Mouse (Mus musculus) MEL (cell line): ENCODE results near the gene Kifc5b. TPM values are rescaled to one million over a fixed set of nuclear protein-coding genes. Genes with fewer than 3 reads are reported as not detected.

ENCODE experiments used
- DNase-seq: peaks from one replicate; pipeline ENCODE4 v3.0.0; 2011; ENCODE audit warnings: low read depth, low spot score
- H3K27ac ChIP-seq: 2 replicates; pipeline ENCODE4 v1.5.1; 2012; ENCODE audit warnings: low read depth, mild to moderate bottlenecking, control low read depth, low read length, moderate library complexity; ENCODE audit not compliant: control insufficient read depth
- H3K27me3 ChIP-seq, 2 experiments: fragments of 150-350 bp in 1 of 2; sonication (generic) in 1 of 2; 2 replicates each; pipeline ENCODE4 v1.6.1; 2012; ENCODE audit warnings: low read length in 2 of 2, mild to moderate bottlenecking in 2 of 2, improper control_type of control experiment in 1 of 2, moderate library complexity in 1 of 2; ENCODE audit not compliant: insufficient read depth in 2 of 2, control insufficient read depth in 1 of 2
- H3K36me3 ChIP-seq, 2 experiments: 2 replicates each; pipeline ENCODE4 v1.6.1; 2012 to 2014; ENCODE audit warnings: low read length in 2 of 2, improper control_type of control experiment in 1 of 2, inconsistent platforms in 1 of 2, mild to moderate bottlenecking in 1 of 2; ENCODE audit not compliant: insufficient read depth in 2 of 2, control insufficient read depth in 1 of 2
- H3K4me1 ChIP-seq, 2 experiments: fragments of 150-350 bp in 1 of 2; sonication (generic) in 1 of 2; 2 replicates each; pipeline ENCODE4 v1.6.1; 2012; ENCODE audit warnings: low read length in 2 of 2, improper control_type of control experiment in 1 of 2, mild to moderate bottlenecking in 1 of 2; ENCODE audit not compliant: insufficient read depth in 2 of 2, control insufficient read depth in 1 of 2
- H3K4me3 ChIP-seq, 2 experiments: fragments of 150-350 bp in 1 of 2; sonication (generic) in 1 of 2; 2 replicates each; pipeline ENCODE4 v1.5.1; 2012; ENCODE audit warnings: low read depth in 2 of 2, low read length in 2 of 2, mild to moderate bottlenecking in 2 of 2, moderate library complexity in 2 of 2, control low read depth in 1 of 2, improper control_type of control experiment in 1 of 2; ENCODE audit not compliant: control insufficient read depth in 1 of 2, insufficient read depth in 1 of 2
- H3K79me2 ChIP-seq: 2 replicates; pipeline ENCODE4 v1.6.1; 2012; ENCODE audit warnings: mild to moderate bottlenecking, low read length, moderate library complexity; ENCODE audit not compliant: control insufficient read depth, poor library complexity, insufficient read depth
- H3K9ac ChIP-seq: 2 replicates; pipeline ENCODE4 v1.6.1; 2012; ENCODE audit warnings: low read depth, mild to moderate bottlenecking, control low read depth, low read length, moderate library complexity; ENCODE audit not compliant: control insufficient read depth, poor library complexity, severe bottlenecking
- H3K9me3 ChIP-seq: fragments of 150-350 bp; sonication (generic); replicated peaks from 2 replicates; pipeline ENCODE4 v1.6.1; 2012; ENCODE audit warnings: mild to moderate bottlenecking, low read length, improper control_type of control experiment, moderate library complexity; ENCODE audit not compliant: insufficient read depth
- CTCF ChIP-seq, 3 experiments: IDR thresholded peaks in 2 of 3; conservative IDR thresholded peaks in 1 of 3; 2 replicates each; pipeline ENCODE4 v1.5.1; 2011 to 2012; ENCODE audit warnings: low read length in 3 of 3, low read depth in 2 of 3, mild to moderate bottlenecking in 2 of 3, improper control_type of control experiment in 1 of 3, inconsistent platforms in 1 of 3, mixed read lengths in 1 of 3, moderate library complexity in 1 of 3; ENCODE audit not compliant: control insufficient read depth in 1 of 3, insufficient read depth in 1 of 3, poor library complexity in 1 of 3, severe bottlenecking in 1 of 3
- E2F4 ChIP-seq: IDR thresholded peaks from 2 replicates; pipeline ENCODE4 v1.6.1; 2011; ENCODE audit warnings: low read depth, low read length, improper control_type of control experiment, borderline replicate concordance
- ELF1 ChIP-seq: IDR thresholded peaks from 2 replicates; pipeline ENCODE4 v1.6.1; 2014; ENCODE audit warnings: low read depth, mild to moderate bottlenecking, inconsistent platforms, low read length, improper control_type of control experiment, moderate library complexity
- EP300 ChIP-seq, 2 experiments: IDR thresholded peaks; 2 replicates each; pipeline ENCODE4 v1.6.1; 2011; ENCODE audit warnings: improper control_type of control experiment in 2 of 2, low read length in 2 of 2, low read depth in 1 of 2, mild to moderate bottlenecking in 1 of 2
- ETS1 ChIP-seq: IDR thresholded peaks from 2 replicates; pipeline ENCODE4 v1.6.1; 2012; ENCODE audit warnings: low read depth, mild to moderate bottlenecking, inconsistent platforms, low read length, improper control_type of control experiment, moderate library complexity
- HCFC1 ChIP-seq: IDR thresholded peaks from 2 replicates; pipeline ENCODE4 v1.6.1; 2012; ENCODE audit warnings: low read depth, mild to moderate bottlenecking, inconsistent platforms, low read length, improper control_type of control experiment, moderate library complexity
- JUND ChIP-seq: IDR thresholded peaks from 2 replicates; pipeline ENCODE4 v1.6.1; 2011; ENCODE audit warnings: low read depth, mild to moderate bottlenecking, improper control_type of control experiment, low read length
- KAT2A ChIP-seq: conservative IDR thresholded peaks from 2 replicates; pipeline ENCODE4 v1.6.1; 2012; ENCODE audit warnings: low read depth, low read length, improper control_type of control experiment, inconsistent platforms
- MAFK ChIP-seq: IDR thresholded peaks from 2 replicates; pipeline ENCODE4 v1.6.1; 2011; ENCODE audit warnings: low read depth, mild to moderate bottlenecking, low read length, improper control_type of control experiment, borderline replicate concordance
- MAZ ChIP-seq: IDR thresholded peaks from 2 replicates; pipeline ENCODE4 v1.6.1; 2012; ENCODE audit warnings: low read depth, mild to moderate bottlenecking, inconsistent platforms, low read length, improper control_type of control experiment
- MEF2A ChIP-seq: IDR thresholded peaks from 2 replicates; pipeline ENCODE4 v1.6.1; 2014; ENCODE audit warnings: low read depth, mild to moderate bottlenecking, inconsistent platforms, low read length, improper control_type of control experiment; ENCODE audit not compliant: poor library complexity, insufficient replicate concordance, severe bottlenecking; ENCODE audit errors: extremely low read depth
- MXI1 ChIP-seq: IDR thresholded peaks from 2 replicates; pipeline ENCODE4 v1.6.1; 2011; ENCODE audit warnings: mild to moderate bottlenecking, low read depth, low read length, improper control_type of control experiment
- NELFE ChIP-seq: IDR thresholded peaks from 2 replicates; pipeline ENCODE4 v1.6.1; 2011; ENCODE audit warnings: low read depth, low read length, improper control_type of control experiment
- NRF1 ChIP-seq: IDR thresholded peaks from 2 replicates; pipeline ENCODE4 v1.6.1; 2014; ENCODE audit warnings: low read depth, mild to moderate bottlenecking, inconsistent platforms, low read length, improper control_type of control experiment, moderate library complexity; ENCODE audit not compliant: poor library complexity, insufficient read depth, severe bottlenecking
- POLR2A ChIP-seq, 2 experiments: IDR thresholded peaks; 2 replicates each; pipeline ENCODE4 v1.6.1; 2011 to 2012; ENCODE audit warnings: low read length in 2 of 2, mild to moderate bottlenecking in 2 of 2, control low read depth in 1 of 2, improper control_type of control experiment in 1 of 2, low read depth in 1 of 2, moderate library complexity in 1 of 2; ENCODE audit not compliant: control insufficient read depth in 1 of 2, insufficient read depth in 1 of 2, poor library complexity in 1 of 2
- POLR2AphosphoS2 ChIP-seq: IDR thresholded peaks from 2 replicates; pipeline ENCODE4 v1.6.1; 2011; ENCODE audit warnings: low read length, improper control_type of control experiment
- RCOR1 ChIP-seq: IDR thresholded peaks from 2 replicates; pipeline ENCODE4 v1.6.1; 2012; ENCODE audit warnings: low read depth, mild to moderate bottlenecking, inconsistent platforms, low read length, improper control_type of control experiment
- SIN3A ChIP-seq: IDR thresholded peaks from 2 replicates; pipeline ENCODE4 v1.6.1; 2012; ENCODE audit warnings: low read length, improper control_type of control experiment, inconsistent platforms
- TAL1 ChIP-seq: IDR thresholded peaks from 2 replicates; pipeline ENCODE4 v1.6.1; 2012; ENCODE audit warnings: mild to moderate bottlenecking, inconsistent platforms, low read length, moderate library complexity, mixed read lengths
- TBP ChIP-seq: IDR thresholded peaks from 2 replicates; pipeline ENCODE4 v1.8.0; 2011; ENCODE audit warnings: low read depth, low read length, improper control_type of control experiment
- TCF12 ChIP-seq: IDR thresholded peaks from 2 replicates; pipeline ENCODE4 v1.6.1; 2014; ENCODE audit warnings: low read depth, mild to moderate bottlenecking, inconsistent platforms, low read length, improper control_type of control experiment, moderate library complexity
- ZC3H11A ChIP-seq: IDR thresholded peaks from 2 replicates; pipeline ENCODE4 v1.6.1; 2012; ENCODE audit warnings: low read depth, mild to moderate bottlenecking, inconsistent platforms, low read length, improper control_type of control experiment
- ZMIZ1 ChIP-seq: IDR thresholded peaks from 2 replicates; pipeline ENCODE4 v1.6.1; 2012; ENCODE audit warnings: low read depth, mild to moderate bottlenecking, inconsistent platforms, low read length, improper control_type of control experiment, moderate library complexity
- polyA plus RNA-seq, 2 experiments: library from polyadenylated mRNA; stranded (reverse) in 1 of 2; unstranded in 1 of 2; fragments of >175 nt in 1 of 2; fragments of >200 nt in 1 of 2; gene quantifications; 2 replicates each; pipeline versions ENCODE4 v1.2.1 to v1.2.4; 2012; ENCODE audit warnings: low replicate concordance in 2 of 2, low read depth in 1 of 2; ENCODE audit not compliant: insufficient read length in 2 of 2, insufficient read depth in 1 of 2, missing spikeins in 1 of 2
- total RNA-seq: library from RNA; depleted of rRNA; stranded (reverse); fragments of 300-350 nt; gene quantifications from 2 replicates; pipeline ENCODE4 v1.2.3, GENCODE M21; 2012

Gene Kifc5b
- total and polyA plus RNA-seq, 3 experiments: 10.6 to 111 (median 45.4) TPM

DNA sequence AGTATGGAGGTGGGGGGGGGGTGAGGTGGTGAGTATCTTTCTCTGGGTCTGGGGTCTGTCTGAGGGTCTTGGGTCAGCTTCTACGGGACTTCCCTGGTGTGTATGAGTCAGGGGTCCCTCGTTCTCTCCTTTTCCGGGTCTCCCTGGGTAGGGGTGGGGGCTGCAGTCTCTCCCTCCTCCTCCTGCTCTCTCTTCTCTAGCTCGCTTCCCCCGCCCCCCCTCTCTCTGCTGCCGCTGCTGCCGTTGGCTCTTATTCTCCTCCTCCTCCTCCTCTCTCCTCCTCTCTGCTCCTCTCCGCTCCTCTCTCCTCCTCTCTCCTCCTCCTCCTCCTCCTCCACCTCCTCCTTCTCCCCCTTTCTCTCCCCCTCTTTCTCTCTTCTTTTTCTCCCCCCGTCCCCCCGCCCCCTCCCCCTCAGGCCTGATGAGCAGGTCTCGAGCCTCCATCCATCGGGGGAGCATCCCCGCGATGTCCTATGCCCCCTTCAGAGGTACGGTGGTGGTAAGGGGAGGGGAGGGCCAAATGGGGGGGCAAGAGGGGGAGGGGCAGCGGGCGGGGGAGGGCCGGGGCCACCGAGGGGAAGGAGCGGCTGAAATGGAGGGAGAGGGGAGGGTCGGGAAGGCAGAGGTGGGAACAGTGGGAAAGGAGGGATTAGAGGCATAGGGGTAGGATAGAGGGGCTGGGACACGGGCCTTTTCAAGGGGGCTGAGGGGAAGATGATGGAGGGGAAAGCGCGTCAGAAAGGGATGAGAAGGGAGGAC is 24.3 kb downstream of the Kifc5b start, which contains the start of gene Syngap1:
Gene Syngap1 (plus strand): TSS at position 223 of the 759 bp plus-strand sequence.
- peaks cover 2 to 14% of the 10 kb centered on the region in 2 experiments; a peak in 3 of 4 replicates for H3K4me1 ChIP-seq
- DNase-seq: peak; percentile 83
- peaks cover 28% of the 10 kb centered on the region for H3K79me2 ChIP-seq
- TF ChIP-seq TAL1: no peak
- TF ChIP-seq ZMIZ1: no peak
- 0 out of 2 replicates have a peak, but pooled peaks have one; percentile 11 for TF ChIP-seq ELF1
- no peak for TF ChIP-seq HCFC1
- TF ChIP-seq JUND: no peak
- no peak for TF ChIP-seq MEF2A
- peak in 1 of 2 experiments; percentile 23; a peak in 1 of 4 replicates for TF ChIP-seq EP300 (IDR thresholded peaks at IDR 0.05; ENCODE audit: low read depth in 1 of 2, low read length in 2 of 2)
- peak; percentile 40; the same call in 1 of the 2 replicates for TF ChIP-seq SIN3A
- TF ChIP-seq NELFE: no peak
- TF ChIP-seq KAT2A: no peak
- no peak for TF ChIP-seq RCOR1
- no peak for TF ChIP-seq CTCF (IDR thresholded peaks at IDR 0.05 in 2 of 3, conservative IDR thresholded peaks at IDR 0.05 in 1 of 3; ENCODE audit: control insufficient read depth in 1 of 3, insufficient read depth in 1 of 3, low read depth in 2 of 3, low read length in 3 of 3, poor library complexity in 1 of 3, severe bottlenecking in 1 of 3)
- no peak for TF ChIP-seq NRF1
- peak; percentile 73 for TF ChIP-seq MXI1
- TF ChIP-seq TCF12: peak; percentile 35
- TF ChIP-seq ETS1: no peak
- TF ChIP-seq ZC3H11A: no peak
- TF ChIP-seq POLR2A (IDR thresholded peaks at IDR 0.05; ENCODE audit: control insufficient read depth in 1 of 2, insufficient read depth in 1 of 2, low read depth in 1 of 2, low read length in 2 of 2, poor library complexity in 1 of 2): peak in 1 of 2 experiments; percentile 48; a peak in 1 of 4 replicates
- no peak for TF ChIP-seq POLR2AphosphoS2
- TF ChIP-seq E2F4: no peak
- TF ChIP-seq MAZ: no peak; the same call in 1 of the 2 replicates
- TF ChIP-seq TBP: no peak
- no peak for TF ChIP-seq MAFK
- TF ChIP-seq, all 39 proteins: peak for 6
- Histone ChIP-seq H3K9ac (peak within 1 kb of the TSS; percentile 85), H3K27ac (peak within 1 kb of the TSS; percentile 92), H3K4me3 (peak within 1 kb of the TSS; percentile 62 to 77), H3K36me3 (peaks cover 0 to 9% of the 10 kb centered on the region in 2 experiments; a peak in 2 of 4 replicates), H3K27me3 (no peaks in the 10 kb centered on the region), H3K9me3 (no peaks in the 10 kb centered on the region)
